Mouse (Mus musculus) ovary, postnatal 14 days (tissue): ENCODE results near the gene Naa38.

Source experiments
- DNase-seq: peaks from one replicate; pipeline ENCODE4 v3.0.0; 2022; ENCODE audit warnings: low spot score

The Naa38 gene

GRCm38 (mm10) chr11:69414421-69415326 is 19.4 kb downstream of the Naa38 start:
- DNase-seq: no peak

- DNase-seq: no peak
Measured at GRCm38 (mm10) chr11:69415327-69415667, 20.0 kb downstream of the Naa38 start.

DNA sequence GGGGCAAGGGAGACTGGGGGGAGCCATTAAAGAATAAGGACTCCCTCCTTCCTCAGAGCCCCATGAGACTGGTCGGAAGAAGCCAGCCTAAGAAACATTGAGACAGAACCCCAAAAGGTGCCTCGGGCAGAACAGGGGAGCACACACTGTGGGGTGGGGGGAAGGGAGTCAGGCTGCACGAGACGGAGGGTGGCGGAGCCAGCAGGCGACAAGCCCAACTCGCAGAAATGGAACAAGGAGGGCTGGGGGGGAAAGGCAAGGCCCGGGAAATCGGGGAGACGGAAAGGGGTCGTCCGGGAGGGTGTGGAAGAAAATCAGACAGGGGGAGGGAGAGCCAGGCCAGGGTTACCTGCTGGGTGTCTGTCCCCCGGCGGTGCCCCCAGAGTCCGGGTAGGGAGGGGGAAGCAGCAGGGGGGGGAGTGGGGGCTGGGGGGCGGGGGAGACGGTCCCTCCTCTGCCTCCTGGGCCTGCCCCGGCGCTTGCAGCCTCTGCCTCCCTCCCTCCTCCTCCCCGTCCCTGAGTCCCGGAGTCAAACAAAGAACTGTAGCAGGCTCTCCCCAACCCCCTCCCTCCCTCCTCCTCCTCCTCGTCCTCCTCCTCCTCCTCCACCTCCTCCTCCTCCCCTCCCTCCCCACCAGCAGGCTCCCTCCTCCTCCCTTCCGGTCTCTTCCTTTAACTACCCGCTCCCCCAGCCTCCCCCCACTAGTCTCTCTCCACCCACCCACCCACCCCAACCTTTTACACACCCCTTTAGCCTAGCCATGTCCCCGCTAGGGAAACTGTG is 20.6 kb downstream of the Naa38 start:
- no peak for DNase-seq

DNA sequence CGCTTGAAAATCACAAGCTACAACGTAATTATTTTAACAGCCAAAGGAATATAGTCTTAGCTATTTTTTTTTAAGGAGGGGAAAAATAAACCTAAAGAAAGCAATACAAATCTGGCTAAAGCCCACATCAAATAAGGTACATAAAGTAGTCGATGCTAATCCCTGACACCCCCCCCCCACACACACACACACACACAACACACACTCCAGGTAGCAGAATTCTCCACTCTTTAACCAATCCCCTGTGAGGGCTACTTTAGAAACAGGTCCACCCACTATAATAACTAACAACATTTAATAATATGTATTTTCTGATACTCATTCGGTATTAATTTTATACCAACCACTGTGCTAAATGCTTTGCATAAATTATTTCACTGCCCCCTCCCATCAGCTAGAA is 21.2 kb downstream of the Naa38 start:
- no peak for DNase-seq

- DNase-seq: no peak
Measured at GRCm38 (mm10) chr11:69416921-69417448, 21.7 kb downstream of the Naa38 start.

- peak; percentile 96 for DNase-seq
Measured at GRCm38 (mm10) chr11:69417449-69418384, 22.4 kb downstream of the Naa38 start.

DNA sequence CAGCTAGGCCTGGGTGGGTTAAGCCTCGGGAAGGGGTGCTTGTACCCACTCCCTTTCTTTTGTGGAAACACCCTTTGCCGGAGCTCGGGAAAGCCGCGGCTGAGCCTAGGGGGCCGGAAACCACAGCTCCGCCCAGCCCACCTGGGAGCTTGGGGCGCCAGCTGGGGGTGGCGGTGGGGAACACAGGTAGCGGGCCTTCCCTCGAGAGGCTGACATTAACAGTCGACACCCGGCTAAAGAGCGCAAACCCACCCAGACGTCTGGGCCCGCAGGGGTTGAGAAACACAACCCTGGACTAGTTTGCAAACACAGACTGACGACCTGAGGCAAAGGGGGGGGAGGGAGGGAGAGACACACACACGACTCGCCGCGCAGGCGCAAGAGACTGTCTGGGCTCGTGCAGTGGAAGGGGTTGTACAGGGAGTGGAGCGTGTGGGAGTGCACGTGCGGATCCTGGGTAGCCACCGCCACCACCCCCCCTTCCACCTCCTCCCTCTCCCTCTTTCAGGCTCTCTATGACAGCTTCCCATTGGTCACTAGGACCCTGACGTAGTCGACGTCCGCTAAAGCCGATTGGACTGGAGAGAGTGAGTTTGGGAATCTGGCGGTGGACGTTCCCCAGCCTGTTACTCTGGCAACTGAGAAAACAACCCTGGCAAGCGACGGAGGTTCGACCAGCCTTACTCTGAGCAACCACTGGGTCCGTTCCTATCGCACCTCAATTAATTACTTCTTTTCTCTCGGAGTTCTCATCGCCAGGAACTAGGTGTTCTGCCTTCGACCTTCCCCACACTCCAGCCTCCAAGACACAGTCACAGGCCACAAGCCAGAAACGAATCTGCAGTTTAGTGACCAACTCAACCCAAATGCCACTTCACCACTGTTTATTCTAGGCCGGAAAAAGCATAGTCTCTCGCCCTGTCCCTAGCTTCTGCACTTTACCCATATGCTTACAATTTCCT is 23.5 kb downstream of the Naa38 start:
- DNase-seq: peak; percentile 71

GRCm38 (mm10) chr11:69419443-69419812 is 24.1 kb downstream of the Naa38 start:
- no peak for DNase-seq

DNA sequence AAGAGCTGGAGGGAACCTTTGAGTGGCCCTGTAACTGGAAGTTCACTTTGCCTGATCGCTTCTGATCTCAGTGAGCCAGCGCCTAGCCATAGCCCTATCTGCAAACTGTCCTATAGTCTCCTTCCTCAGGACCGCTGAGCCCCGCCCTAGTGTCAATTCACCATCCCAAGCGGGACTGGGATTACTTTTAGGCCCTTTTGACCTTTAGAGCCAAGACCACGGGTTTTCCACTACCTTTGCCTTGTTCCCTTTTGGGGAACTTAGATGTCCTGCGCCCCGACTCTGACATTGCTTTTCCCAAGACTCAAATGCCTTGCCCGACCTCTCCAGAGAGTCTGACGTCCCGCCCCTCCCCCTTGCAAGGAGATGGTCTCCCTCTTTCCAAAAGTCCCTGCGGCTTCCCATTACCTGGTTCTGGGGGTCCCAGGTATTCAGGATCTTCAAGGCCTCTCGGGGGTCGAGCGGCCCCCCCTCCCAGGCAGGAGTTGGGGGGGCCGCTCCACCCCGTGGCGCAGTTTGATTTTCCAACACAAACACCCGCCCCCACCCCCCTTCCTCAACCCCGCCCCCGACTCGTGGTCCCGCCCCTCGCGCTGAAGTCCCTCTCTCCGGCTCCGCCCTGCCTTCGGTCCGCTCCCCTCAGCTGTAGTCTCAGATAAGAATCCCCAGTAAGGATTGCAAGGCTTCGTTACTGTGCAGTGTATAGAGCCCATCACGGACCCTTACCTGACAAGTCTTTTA is 24.7 kb downstream of the Naa38 start:
- DNase-seq: no peak

GRCm38 (mm10) chr11:69420554-69421000 is 25.3 kb downstream of the Naa38 start:
- no peak for DNase-seq

DNA sequence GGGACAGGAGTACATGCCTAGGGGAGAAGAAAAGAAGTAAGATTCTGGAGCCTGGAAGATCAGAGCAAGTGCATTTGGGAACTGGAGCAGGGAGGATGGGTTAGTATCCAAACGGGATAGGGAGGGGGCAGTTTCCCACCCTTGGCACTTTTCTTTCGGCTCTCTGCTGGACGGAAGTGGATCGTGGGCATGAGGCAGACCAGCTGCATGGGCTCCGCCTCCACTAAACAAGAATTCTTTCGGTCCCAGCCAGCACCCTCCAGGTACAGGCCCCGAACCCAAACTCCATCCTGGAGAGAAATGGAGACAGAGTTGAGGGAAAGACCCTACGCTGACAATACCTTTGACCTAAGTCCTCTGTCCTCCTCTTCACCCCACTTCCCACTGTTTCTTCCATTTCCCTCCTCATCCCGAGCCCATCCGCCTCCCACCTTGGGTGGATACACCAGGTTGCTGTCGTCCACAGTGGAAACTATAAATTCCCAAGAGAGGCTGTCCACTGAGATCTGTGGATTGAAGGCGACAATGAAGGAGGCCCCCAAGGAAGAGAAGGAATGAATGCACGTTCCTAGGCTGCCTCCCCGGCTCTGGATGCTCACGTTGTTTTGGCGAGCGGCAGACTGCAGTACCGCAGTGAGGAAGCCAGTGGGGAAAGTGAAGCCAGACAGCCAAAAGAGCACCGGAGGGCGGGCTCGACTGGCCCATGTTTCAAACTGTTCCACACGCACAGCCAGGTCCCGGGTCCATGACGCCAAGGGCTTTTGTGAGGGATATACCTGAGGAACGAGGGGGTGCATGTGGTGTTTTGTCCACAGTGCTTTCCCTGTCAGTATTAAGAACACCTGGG is 26.1 kb downstream of the Naa38 start:
- DNase-seq: no peak

DNA sequence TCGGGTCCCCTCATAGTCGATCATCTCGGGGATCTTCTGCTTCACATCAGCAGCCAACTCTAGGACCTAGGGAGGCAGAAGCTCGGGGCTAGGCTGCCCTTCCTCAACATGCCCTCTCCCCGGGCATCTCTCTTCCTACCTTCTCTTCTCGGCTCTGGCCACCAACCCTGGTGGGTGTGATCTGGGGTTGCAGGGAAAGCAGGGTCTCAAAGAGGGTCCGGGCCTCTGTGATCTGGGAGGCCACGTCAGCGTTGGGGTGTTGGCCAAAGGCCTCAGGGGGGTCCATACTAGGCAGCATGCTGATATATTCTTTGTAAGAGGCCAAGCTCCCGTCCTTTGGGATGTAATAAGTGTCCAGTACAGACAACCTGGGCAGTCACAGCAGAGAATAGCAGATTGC is 27.6 kb downstream of the Naa38 start:
- DNase-seq: no peak

GRCm38 (mm10) chr11:69423885-69424284 is 28.6 kb downstream of the Naa38 start:
- no peak for DNase-seq

DNA sequence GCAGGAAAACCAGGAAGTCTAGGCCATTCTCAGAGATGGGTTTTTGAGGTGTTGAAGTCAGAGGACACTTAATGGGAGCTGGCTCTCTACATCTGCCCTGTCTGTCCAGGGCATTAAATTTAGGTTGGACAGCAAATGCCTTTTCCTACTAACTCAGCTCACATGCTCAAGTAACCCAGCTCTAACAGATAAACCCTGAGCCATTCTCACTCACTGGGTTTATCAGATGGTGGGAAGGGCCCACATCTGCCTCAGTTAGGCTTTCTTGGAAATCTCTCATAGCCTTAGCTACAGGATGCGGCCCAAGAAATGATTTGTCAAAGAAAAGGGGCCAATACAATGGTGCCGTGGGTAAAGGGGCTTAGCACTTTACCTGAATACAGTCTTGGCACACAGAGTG is 31.0 kb downstream of the Naa38 start:
- DNase-seq: no peak

- no peak for DNase-seq
Measured at GRCm38 (mm10) chr11:69428751-69429150, 33.5 kb downstream of the Naa38 start.

- no peak for DNase-seq
Measured at GRCm38 (mm10) chr11:69429313-69429712, 34.0 kb downstream of the Naa38 start.

DNA sequence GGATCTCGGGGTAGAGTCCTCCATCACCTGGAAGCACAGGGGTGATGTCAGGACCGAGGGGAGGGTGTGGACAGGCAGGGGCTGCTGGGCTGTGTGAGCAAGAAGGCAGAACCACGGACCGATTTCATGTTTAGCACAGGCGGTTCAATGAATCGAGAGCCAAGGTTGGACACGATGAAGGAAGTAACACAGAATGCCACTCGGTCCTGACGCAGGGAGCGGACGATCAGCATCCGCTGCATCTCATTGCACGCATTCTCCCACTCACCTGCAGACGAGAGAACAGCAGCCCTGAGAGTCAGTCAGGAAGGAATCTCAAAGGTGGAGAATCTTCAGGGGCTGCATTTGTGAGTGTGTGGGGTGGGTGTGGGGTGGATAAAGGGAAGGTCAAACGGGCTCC is 35.3 kb downstream of the Naa38 start:
- no peak for DNase-seq

- peak; percentile 62 for DNase-seq
Measured at GRCm38 (mm10) chr11:69431829-69432639, 36.7 kb downstream of the Naa38 start.
